Mouse (Mus musculus) macrophage (primary cell): ENCODE measurements at regions not wholly inside any gene's neighbourhood (a gene's known extent, or its start where the extent isn't known, plus 50 kb on each side); places are given as distances from the start of the nearest gene placed in this dataset.
"Not testable (repeated sequence)": the region's sequence is repeated elsewhere in the genome, so short reads cannot be mapped to it uniquely, and the experiment has no call there.

ENCODE experiments used
- H3K27ac ChIP-seq: fragments of 350-480 bp; formaldehyde crosslinking; 2 replicates; pipeline ENCODE4 v1.9.0; 2021
- H3K36me3 ChIP-seq: fragments of 350-480 bp; formaldehyde crosslinking; 2 replicates; pipeline ENCODE4 v1.9.0; 2021; ENCODE audit errors: inconsistent target
- H3K4me3 ChIP-seq: fragments of 350-480 bp; formaldehyde crosslinking; 2 replicates; pipeline ENCODE4 v1.9.0; 2021; ENCODE audit errors: inconsistent target
- H3K79me2 ChIP-seq: fragments of 350-480 bp; formaldehyde crosslinking; 2 replicates; pipeline ENCODE4 v1.9.0; 2021; ENCODE audit errors: inconsistent target
- WGBS: methylation state at CpG from one replicate; pipeline ENCODE4 v1.1.7; 2026; ENCODE audit warnings: inconsistent platforms; ENCODE audit not compliant: missing documents; 5-methylcytosine and 5-hydroxymethylcytosine counted together

DNA sequence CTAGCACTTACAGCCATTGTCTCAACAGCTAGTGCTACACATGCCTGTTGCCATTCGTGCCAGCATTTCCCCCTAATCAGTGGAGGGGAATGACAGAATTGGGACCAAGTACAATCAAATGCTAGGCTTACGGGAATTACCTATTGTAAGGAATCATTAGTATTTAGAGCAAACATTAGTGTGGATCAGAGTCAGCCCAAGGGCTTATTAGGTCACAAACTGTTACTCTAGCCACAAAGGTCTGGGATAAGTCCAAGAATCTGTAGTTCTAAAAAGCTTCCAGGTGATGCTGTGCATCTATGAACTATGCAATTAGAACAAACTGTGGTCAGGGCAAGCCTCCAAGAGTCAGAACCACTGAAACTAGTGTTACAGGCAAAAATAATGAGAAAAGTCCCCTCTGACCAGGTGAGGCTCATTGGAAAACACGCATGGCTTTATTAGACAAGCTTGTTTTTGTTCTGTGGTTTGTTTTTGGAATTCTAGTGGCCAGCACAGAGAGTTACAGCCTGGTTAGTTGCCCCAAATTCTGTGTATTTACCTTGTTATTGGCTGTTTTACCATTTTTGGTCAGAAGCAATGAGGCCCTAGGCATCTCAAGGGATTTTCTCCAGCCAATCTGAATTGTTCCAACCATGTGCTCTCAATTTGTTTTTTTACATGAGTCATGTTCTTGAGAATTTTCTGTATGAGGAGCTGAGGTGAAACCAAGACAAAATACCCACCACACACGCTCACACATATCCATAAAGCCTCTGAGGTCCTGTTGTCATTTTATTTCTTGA, 319.0 kb upstream of the Ube2e3 start:
- H3K27ac ChIP-seq = no peak overlapping the region
- H3K79me2 ChIP-seq = no peaks in the 10 kb centered on the region
- 86% methylated on average over 4 of the region's 4 CpGs for WGBS
- H3K4me3 ChIP-seq = no peak overlapping the region
- H3K36me3 ChIP-seq = no peaks in the 10 kb centered on the region

DNA sequence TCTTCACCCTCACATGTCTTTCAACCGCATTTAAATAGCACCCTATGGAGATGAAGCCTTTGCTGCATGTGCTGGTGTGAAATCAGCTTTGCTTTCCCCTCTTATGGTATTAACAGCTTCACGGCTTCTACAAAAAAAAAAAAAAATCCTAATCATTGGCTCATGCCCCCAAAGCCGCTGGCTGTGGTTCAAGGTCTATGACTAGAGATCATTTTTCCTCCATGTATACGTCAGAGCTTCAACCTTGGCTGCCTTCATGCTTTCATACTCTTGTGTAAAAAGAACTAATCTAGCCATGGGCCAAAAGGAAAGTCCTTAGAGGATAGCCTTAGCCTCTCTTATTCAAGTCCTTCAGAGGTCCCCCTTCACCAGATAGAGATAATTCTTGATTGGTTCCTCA, 320.6 kb upstream of the Ube2e3 start:
- Histone ChIP-seq H3K27ac (no peak overlapping the region), H3K79me2 (no peaks in the 10 kb centered on the region), H3K36me3 (no peaks in the 10 kb centered on the region), H3K4me3 (no peak overlapping the region)
- whole genome bisulfite sequencing = 92% methylated on average over 4 of the region's 4 CpGs

DNA sequence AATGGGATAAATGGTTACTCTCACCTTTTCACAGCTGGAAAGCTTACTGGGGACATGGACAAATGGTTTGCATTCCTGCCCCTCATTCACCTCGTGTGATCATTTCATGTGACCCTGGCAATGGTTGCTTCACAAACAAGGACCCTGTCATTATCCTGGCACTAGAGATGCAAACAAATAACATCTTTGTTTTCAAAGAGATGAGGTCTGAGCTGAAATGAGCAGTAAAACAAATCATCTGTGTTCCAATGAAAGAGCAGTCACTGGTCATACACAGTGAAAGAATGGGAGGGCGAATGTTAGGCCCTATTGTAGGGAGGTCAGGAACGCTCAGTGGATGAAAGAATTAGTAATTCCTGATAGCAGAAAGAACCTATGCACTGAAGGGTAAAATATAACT, 327.5 kb upstream of the Ube2e3 start:
- Histone ChIP-seq H3K79me2 (no peaks in the 10 kb centered on the region), H3K27ac (no peak overlapping the region), H3K36me3 (no peaks in the 10 kb centered on the region), H3K4me3 (no peak overlapping the region)
- WGBS = 69% methylated on average over 3 of the region's 3 CpGs

DNA sequence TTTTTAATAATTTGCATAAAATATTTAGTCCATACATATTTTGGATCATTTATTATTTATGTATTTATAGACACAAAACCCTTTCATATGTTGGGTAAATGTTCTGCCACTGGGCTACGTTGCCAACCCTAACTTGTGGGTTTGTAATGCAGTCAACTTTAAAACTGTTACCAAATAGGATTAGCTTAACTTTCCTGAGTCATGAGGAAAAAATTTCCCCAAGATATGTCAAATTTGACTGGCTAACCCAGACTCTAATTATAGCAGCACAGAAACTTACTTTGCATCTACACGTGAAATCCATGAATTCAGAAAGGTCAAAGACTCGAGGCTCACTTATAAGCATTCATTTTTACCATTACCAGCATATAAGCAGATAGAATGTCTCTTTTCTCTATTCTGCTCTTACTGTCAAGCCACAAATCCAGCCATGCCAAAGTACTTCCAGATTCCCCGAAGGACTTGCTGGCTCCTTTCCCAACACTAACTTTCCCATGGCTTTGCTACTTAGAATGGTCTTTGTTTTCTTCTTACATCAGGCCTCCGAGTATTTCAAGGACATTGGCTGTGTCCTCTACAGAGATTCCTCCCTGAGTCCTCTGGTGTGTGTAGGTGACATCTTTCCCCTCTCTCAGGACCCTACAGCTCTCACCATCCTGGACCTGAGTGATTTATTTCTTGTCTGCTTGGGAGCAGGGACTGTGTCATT, 328.2 kb upstream of the Ube2e3 start:
- no peak overlapping the region for H3K4me3 ChIP-seq
- 75% methylated on average over 5 of the region's 5 CpGs for WGBS

DNA sequence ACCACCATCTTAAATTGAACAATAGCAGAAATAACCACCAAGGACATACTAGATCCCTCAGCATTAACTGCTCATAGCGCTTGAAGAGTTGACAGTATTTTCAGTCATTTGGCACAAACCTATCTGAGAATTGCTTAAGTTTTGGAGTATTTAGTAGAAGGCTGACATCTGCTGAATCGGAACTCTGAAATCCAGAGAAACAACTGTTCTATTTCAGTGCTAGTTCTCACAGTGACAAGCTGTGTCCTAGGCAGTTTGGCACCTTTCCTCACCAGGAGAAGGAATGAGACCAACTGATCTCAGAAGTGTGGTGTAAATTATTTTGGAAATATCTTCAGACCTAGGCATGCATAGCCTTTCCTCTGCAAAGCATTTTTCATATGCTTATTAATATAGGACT, 330.4 kb upstream of the Ube2e3 start:
- Histone ChIP-seq H3K79me2 (no peaks in the 10 kb centered on the region), H3K27ac (no peak overlapping the region), H3K36me3 (no peaks in the 10 kb centered on the region), H3K4me3 (no peak overlapping the region)
- 100% methylated on average over 2 of the region's 2 CpGs for WGBS

More for the DNA sequence above, 328.2 kb upstream of the Ube2e3 start:
- H3K79me2 ChIP-seq = no peaks in the 10 kb centered on the region
- no peaks in the 10 kb centered on the region for H3K36me3 ChIP-seq
- H3K27ac ChIP-seq = no peak overlapping the region

DNA sequence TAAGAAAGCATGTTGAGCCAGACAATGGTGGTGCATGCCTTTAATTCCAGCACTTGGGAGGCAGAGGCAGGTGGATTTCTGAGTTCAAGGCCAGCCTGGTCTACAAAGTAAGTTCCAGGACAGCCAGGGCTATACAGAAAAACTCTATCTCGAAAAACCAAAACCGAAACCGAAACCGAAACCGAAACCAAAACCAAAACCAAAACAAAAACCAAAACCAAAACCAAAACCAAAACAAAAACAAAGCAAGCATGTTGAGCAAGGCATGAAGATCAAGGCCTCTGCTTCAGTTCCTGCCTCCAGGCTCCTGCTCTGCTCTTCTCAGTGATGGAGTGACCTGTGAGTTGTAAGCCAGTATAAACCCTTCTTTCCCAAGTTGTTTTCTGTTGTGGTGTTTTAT, 334.0 kb upstream of the Ube2e3 start:
- not testable (repeated sequence) for H3K4me3 ChIP-seq, H3K27ac ChIP-seq, H3K79me2 ChIP-seq, H3K36me3 ChIP-seq
- 97% methylated on average over 5 of the region's 5 CpGs for WGBS

DNA sequence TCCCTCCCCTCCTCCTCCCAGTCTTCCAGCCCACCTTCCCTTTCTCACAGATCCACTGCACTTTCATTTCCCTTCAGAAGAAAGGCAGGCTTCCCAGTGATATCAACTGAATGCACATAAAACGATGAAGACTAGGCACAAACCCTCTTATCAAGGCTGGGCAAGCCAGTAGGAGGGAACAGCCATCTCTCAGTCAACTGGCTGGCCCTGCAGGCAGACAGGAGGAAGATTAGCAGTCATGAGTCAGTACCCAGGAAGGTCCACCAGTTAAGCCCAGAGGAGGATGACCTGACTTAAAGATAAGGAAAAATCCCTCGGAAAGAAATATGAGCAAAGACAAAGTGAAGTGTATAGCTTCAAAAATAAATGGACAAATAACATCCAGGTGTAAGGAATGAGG, 337.4 kb upstream of the Ube2e3 start:
- Histone ChIP-seq H3K36me3 (no peaks in the 10 kb centered on the region), H3K27ac (no peak overlapping the region), H3K79me2 (no peaks in the 10 kb centered on the region), H3K4me3 (no peak overlapping the region)
- WGBS = 75% methylated on average over 2 of the region's 2 CpGs

DNA sequence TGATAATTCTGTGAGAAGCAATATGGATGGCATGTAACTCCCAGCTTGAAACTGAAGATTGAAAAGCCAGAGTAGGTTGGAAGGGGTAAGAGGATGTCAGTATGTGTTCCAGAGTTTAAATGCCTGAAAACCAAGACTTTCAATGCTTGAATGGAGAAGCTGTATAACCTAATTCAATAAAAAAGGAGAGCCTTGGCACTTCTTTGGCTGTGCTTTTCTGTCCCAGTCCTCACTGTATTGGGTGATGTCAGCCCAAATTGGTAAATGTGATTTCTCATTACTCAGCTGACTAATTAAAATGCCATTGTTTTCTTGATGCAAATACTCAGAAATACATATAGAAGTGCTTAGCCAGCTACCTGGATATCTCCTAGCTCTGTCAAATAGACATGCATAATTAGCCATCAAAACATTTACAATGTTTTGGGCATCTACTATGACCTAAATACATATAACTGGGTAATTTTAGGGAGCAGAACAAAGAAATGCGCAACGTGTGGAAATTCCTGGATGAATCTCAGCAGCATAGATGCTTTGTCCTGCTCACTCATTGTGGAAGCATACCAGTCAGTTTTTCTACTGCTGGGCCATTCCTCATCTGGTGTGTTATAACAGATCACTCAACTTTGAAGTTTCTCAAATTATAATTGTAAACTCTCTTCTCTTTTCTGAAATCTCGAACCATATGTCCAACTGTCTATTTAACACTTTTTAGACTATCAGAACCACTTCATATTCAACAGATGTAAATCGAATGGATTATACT, 347.5 kb upstream of the Ube2e3 start:
- H3K27ac ChIP-seq = no peak overlapping the region
- no peaks in the 10 kb centered on the region for H3K36me3 ChIP-seq
- 89% methylated on average over 4 of the region's 4 CpGs for WGBS
- no peak overlapping the region for H3K4me3 ChIP-seq
- no peaks in the 10 kb centered on the region for H3K79me2 ChIP-seq

DNA sequence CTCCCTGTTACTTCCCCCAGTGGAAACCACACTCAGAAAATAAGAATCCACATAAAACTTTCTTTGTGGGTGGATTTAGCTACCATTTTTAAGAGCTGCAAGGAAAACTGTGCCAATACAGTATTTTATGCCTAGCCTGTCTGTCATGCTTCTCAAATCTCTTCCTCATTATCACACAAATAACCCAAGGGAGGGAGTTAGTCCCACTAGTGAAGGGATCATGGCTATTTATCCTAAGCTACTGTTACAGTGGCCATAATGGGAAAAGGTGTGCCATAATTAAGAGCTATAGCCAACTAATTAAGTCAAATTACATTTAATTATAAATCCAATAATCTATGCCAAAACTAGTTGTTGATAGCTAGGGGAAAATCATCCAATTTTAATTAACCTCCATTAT, 374.8 kb upstream of the Ube2e3 start:
- Histone ChIP-seq H3K36me3 (no peaks in the 10 kb centered on the region), H3K79me2 (no peaks in the 10 kb centered on the region), H3K27ac (no peak overlapping the region), H3K4me3 (no peak overlapping the region)

DNA sequence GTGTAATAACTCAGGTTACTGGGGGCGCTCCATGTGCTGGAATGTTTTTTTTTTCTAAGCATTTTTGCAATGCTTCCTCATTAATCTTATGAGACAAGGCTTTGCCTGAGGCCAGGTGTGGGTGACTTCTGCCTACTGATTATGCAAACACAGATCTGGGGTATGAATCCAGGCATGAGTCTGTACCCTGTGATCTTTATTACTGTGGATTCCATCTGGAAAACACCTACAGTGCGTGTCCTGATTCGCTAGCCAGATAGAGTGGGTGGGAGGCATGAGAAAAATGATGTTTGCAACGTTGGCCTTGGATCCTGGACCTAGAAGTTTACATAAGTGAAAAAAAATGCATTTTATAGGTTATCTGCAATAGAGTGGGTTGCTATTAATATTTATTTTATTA, 387.9 kb upstream of the Ube2e3 start:
- WGBS = 91% methylated on average over 4 of the region's 4 CpGs

DNA sequence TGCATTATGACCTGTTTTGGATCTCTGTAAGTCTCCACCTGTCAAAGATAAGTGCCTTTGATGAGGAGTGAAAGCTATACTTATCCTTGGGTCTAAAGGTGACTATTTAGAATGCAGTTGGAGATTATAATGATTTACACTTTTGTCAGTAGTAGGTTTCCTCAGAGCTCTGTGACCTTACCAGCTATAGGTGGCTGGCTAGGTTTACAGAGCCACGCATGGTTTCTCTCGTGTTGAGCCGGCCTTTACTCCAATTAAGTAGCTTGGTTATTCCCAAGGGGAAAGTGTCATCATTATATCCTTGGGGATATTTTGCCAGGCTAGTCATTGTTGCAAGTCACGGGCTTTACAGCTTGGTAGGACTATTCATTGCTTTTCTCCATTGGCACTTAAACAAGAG, 408.5 kb upstream of the Ube2e3 start:
- no peak overlapping the region for H3K4me3 ChIP-seq
- H3K27ac ChIP-seq = no peak overlapping the region
- 94% methylated on average over 4 of the region's 4 CpGs for WGBS
- H3K79me2 ChIP-seq = no peaks in the 10 kb centered on the region
- H3K36me3 ChIP-seq = no peaks in the 10 kb centered on the region

More for the DNA sequence above, 387.9 kb upstream of the Ube2e3 start:
- H3K4me3 ChIP-seq = no peak overlapping the region
- no peaks in the 10 kb centered on the region for H3K36me3 ChIP-seq
- H3K79me2 ChIP-seq = no peaks in the 10 kb centered on the region
- no peak overlapping the region for H3K27ac ChIP-seq

DNA sequence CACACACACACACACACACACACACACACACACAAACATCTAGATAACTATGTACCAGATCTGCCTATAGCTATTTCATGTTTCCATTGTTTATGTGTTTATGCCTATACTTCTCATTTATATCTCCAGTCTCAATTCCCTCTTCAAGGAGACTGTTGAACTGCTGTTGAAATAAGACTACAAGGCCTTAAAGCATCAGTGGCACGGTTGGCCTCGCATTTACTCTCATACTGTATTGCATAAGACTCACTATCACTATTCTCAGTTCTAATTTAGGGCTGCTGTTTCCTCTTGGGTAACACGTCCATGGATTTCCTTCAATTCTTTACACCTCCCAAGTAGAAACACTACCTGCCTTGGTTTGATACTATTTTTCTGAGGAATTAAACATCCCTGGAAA, 414.5 kb upstream of the Ube2e3 start:
- WGBS = 31% methylated on average over 3 of the region's 3 CpGs
- Histone ChIP-seq H3K36me3 (no peaks in the 10 kb centered on the region), H3K27ac (no peak overlapping the region), H3K79me2 (no peaks in the 10 kb centered on the region), H3K4me3 (no peak overlapping the region)

DNA sequence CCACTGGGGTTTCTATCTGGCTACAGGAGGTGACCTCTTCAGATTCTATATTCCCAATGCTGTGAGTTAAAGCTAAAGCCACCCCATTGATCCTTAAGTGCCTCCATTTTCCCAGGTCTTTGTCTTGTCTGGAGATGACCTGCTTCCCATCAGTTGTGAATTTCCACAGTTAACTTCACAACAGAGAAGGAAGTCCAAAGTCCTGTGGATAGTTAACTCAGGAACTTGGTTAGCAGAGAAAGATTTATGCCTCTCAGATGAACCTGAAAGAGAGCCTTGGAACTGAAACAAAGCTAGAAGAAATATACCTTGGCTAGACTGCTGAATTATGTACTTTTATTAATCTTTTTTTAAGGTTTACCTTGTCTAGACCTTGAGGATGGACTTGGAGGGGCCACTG, 431.1 kb upstream of the Ube2e3 start:
- H3K27ac ChIP-seq = no peak overlapping the region
- no peaks in the 10 kb centered on the region for H3K36me3 ChIP-seq
- H3K79me2 ChIP-seq = no peaks in the 10 kb centered on the region
- H3K4me3 ChIP-seq = no peak overlapping the region

DNA sequence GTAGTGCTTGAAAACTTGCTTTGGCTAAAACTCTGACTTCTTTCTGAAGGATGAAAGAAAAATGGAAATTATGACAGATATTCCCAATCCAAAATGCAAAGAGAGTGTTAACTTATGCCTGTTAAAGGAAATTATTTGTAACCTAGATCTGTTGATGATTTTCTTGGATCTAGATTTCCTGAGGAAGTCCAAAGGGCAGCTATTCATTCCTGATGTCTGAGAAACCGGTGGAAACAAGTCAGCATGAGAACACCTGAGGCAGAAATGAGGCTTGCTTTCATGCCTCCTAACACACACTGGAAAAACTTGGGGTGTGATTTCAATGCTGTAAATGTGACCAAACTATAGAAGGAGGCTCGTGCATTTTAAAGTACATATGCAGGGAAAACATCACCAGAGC, 432.9 kb upstream of the Ube2e3 start:
- H3K27ac ChIP-seq = no peak overlapping the region
- H3K36me3 ChIP-seq = no peaks in the 10 kb centered on the region
- no peak overlapping the region for H3K4me3 ChIP-seq
- WGBS = 85% methylated on average over 2 of the region's 2 CpGs
- H3K79me2 ChIP-seq = no peaks in the 10 kb centered on the region

DNA sequence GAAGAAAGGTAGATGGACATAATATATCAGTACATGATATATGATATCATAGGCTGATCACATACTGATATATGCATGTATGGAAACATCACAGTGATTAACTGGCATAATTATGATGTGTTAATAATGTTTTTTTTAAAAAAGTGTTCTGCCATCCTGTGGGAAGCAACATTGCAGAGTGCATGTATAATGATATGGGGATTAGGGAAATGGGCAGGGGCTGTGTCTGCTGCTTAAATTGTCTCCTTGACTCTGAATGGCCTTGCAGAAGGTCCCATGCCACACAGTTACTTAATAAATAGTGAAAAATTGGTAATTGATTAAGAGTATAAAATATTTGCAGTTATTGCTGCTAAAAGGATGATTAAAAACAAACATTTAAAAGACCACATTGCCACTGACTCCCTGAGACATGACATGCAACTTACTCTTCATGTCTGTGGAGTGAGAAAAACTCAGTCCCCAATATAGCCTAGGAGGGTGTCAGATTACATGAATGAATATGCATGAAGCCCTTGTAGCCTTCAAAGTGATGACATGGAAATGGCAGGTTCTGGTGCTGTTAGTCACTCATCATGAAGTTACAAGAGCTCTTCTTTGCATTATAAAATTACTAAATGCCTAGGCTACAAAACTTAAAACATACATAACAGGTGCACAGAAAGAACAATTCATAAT, 440.1 kb upstream of the Ube2e3 start:
- Histone ChIP-seq H3K36me3 (no peaks in the 10 kb centered on the region), H3K79me2 (no peaks in the 10 kb centered on the region), H3K4me3 (no peak overlapping the region), H3K27ac (no peak overlapping the region)
